Mouse (Mus musculus) neural tube, embryonic 13.5 days (tissue): ENCODE measurements around the gene Mep1a. TPM values are rescaled to one million over a fixed set of nuclear protein-coding genes. Genes with fewer than 3 reads are reported as not detected.
"Not testable (repeated sequence)": the region's sequence is repeated elsewhere in the genome, so short reads cannot be mapped to it uniquely, and the experiment has no call there.

Source experiments
- ATAC-seq: fragments of 200-750 bp; cut with Nextera tagmentation; 2 replicates; pipeline ENCODE4 v1.8.0; 2017; ENCODE audit warnings: low read depth, mild to moderate bottlenecking, moderate TSS enrichment, moderate library complexity
- H3K27ac ChIP-seq: fragments of 300-500 bp; sonication (generic); replicated peaks from 2 replicates; pipeline ENCODE4 v1.5.1; 2015; ENCODE audit warnings: moderate library complexity, mild to moderate bottlenecking, inconsistent platforms
- H3K27me3 ChIP-seq: fragments of 300-500 bp; sonication (generic); 2 replicates; pipeline ENCODE4 v1.6.1; 2015; ENCODE audit warnings: mild to moderate bottlenecking, inconsistent platforms
- H3K36me3 ChIP-seq: fragments of 300-500 bp; sonication (generic); 2 replicates; pipeline ENCODE4 v1.6.1; 2015; ENCODE audit warnings: mild to moderate bottlenecking, inconsistent platforms
- H3K4me1 ChIP-seq: fragments of 300-500 bp; sonication (generic); replicated peaks from 2 replicates; pipeline ENCODE4 v1.6.1; 2015; ENCODE audit warnings: inconsistent platforms
- H3K4me2 ChIP-seq: fragments of 300-500 bp; sonication (generic); 2 replicates; pipeline ENCODE4 v1.6.1; 2015; ENCODE audit warnings: inconsistent platforms, mild to moderate bottlenecking, moderate library complexity
- H3K4me3 ChIP-seq: fragments of 300-500 bp; sonication (generic); 2 replicates; pipeline ENCODE4 v1.5.1; 2015; ENCODE audit warnings: mild to moderate bottlenecking, inconsistent platforms
- H3K9ac ChIP-seq: fragments of 300-500 bp; sonication (generic); 2 replicates; pipeline ENCODE4 v1.6.1; 2015; ENCODE audit warnings: moderate library complexity, mild to moderate bottlenecking, inconsistent platforms
- H3K9me3 ChIP-seq: fragments of 300-500 bp; sonication (generic); 2 replicates; pipeline ENCODE4 v1.6.1; 2016; ENCODE audit warnings: inconsistent platforms
- WGBS: fragments of 180-500 bp; shearing (Covaris S2); methylation state at CpG from one replicate; pipeline ENCODE4 v1.1.7; 2015; 5-methylcytosine and 5-hydroxymethylcytosine counted together
- polyA plus RNA-seq: library from polyadenylated mRNA; unstranded; fragments of >200 nt; fragmentation: Nextera tagmentation; extraction: Ambion mirVana; gene quantifications from 2 replicates; pipeline ENCODE4 v1.2.1, GENCODE M21; 2015

Mep1a gene
- polyA plus RNA-seq: not detected in 2 replicates

GRCm38 (mm10) chr17:43502592-43502991, at the start of gene Mep1a:
TSS of gene Mep1a (minus strand) at chr17:43502812.
- Histone ChIP-seq H3K36me3 (no peaks in the 10 kb centered on the region), H3K27ac (no peak within 1 kb of the TSS), H3K4me1 (no peaks in the 10 kb centered on the region), H3K4me3 (no peak within 1 kb of the TSS), H3K4me2 (no peak within 1 kb of the TSS), H3K9me3 (no peaks in the 10 kb centered on the region), H3K9ac (no peak within 1 kb of the TSS), H3K27me3 (no peaks in the 10 kb centered on the region)
- WGBS: 83% methylated on average over 9 of the region's 9 CpGs
- ATAC-seq: no peak

GRCm38 (mm10) chr17:43551122-43551630, 48.6 kb upstream of the Mep1a start:
- no peak overlapping the region for H3K4me2 ChIP-seq
- ATAC-seq: no peak; the same call in 1 of the 2 replicates
- H3K27me3 ChIP-seq: no peaks in the 10 kb centered on the region
- H3K9ac ChIP-seq: no peak overlapping the region
- WGBS: 43% methylated on average over 3 of the region's 3 CpGs
- H3K4me3 ChIP-seq: no peak overlapping the region
- no peak overlapping the region for H3K27ac ChIP-seq
- no peaks in the 10 kb centered on the region for H3K4me1 ChIP-seq
- H3K9me3 ChIP-seq: no peaks in the 10 kb centered on the region
- no peaks in the 10 kb centered on the region for H3K36me3 ChIP-seq

GRCm38 (mm10) chr17:43544040-43544439, 41.4 kb upstream of the Mep1a start:
- 88% methylated on average over 4 of the region's 4 CpGs for whole genome bisulfite sequencing
- H3K4me3 ChIP-seq: no peak overlapping the region
- no peaks in the 10 kb centered on the region for H3K36me3 ChIP-seq
- no peaks in the 10 kb centered on the region for H3K4me1 ChIP-seq
- H3K9me3 ChIP-seq: no peaks in the 10 kb centered on the region
- H3K9ac ChIP-seq: no peak overlapping the region
- H3K27ac ChIP-seq: no peak overlapping the region
- H3K4me2 ChIP-seq: no peak overlapping the region
- ATAC-seq: no peak
- H3K27me3 ChIP-seq: no peaks in the 10 kb centered on the region

- no peaks in the 10 kb centered on the region for H3K36me3 ChIP-seq
- no peaks in the 10 kb centered on the region for H3K9me3 ChIP-seq
- no peak within 1 kb of the TSS for H3K4me2 ChIP-seq
- no peaks in the 10 kb centered on the region for H3K4me1 ChIP-seq
- no peak within 1 kb of the TSS for H3K27ac ChIP-seq
- no peak for ATAC-seq
- H3K4me3 ChIP-seq: no peak within 1 kb of the TSS
- WGBS: 82% methylated on average over 1 of the region's 1 CpGs
- H3K9ac ChIP-seq: no peak within 1 kb of the TSS
- H3K27me3 ChIP-seq: no peaks in the 10 kb centered on the region
These were observed 40.9 kb upstream of the Mep1a start, which contains the start of gene Ankrd66 for GRCm38 (mm10) chr17:43543539-43543938. TSS of gene Ankrd66 (minus strand) at chr17:43543639.

GRCm38 (mm10) chr17:43538767-43539166, 36.2 kb upstream of the Mep1a start:
- WGBS: 79% methylated on average over 3 of the region's 3 CpGs
- no peaks in the 10 kb centered on the region for H3K27me3 ChIP-seq
- no peak overlapping the region for H3K27ac ChIP-seq
- ATAC-seq: no peak
- H3K4me1 ChIP-seq: peaks cover 10% of the 10 kb centered on the region
- H3K9ac ChIP-seq: no peak overlapping the region
- H3K4me2 ChIP-seq: no peak overlapping the region
- no peak overlapping the region for H3K4me3 ChIP-seq
- no peaks in the 10 kb centered on the region for H3K36me3 ChIP-seq
- no peaks in the 10 kb centered on the region for H3K9me3 ChIP-seq

- H3K4me1 ChIP-seq, ATAC-seq, H3K27me3 ChIP-seq, H3K9me3 ChIP-seq, H3K9ac ChIP-seq, H3K27ac ChIP-seq, H3K4me3 ChIP-seq, H3K4me2 ChIP-seq, H3K36me3 ChIP-seq: not testable (repeated sequence)
- WGBS: 86% methylated on average over 6 of the region's 6 CpGs
These were observed 34.2 kb upstream of the Mep1a start for GRCm38 (mm10) chr17:43536841-43537240.

GRCm38 (mm10) chr17:43534362-43535222, 32.0 kb upstream of the Mep1a start:
- no peaks in the 10 kb centered on the region for H3K27me3 ChIP-seq
- H3K4me1 ChIP-seq: peaks cover 10% of the 10 kb centered on the region
- no peaks in the 10 kb centered on the region for H3K9me3 ChIP-seq
- ATAC-seq: peak; percentile 61
- 10% methylated on average over 23 of the region's 23 CpGs for WGBS
- H3K4me3 ChIP-seq: peak overlapping the region; percentile 18
- H3K27ac ChIP-seq: no peak overlapping the region
- peak overlapping the region; percentile 51 for H3K4me2 ChIP-seq
- no peak overlapping the region for H3K9ac ChIP-seq
- H3K36me3 ChIP-seq: no peaks in the 10 kb centered on the region

GRCm38 (mm10) chr17:43531192-43531591, 28.6 kb upstream of the Mep1a start:
- Histone ChIP-seq H3K4me3 (no peak overlapping the region), H3K9ac (no peak overlapping the region), H3K4me1 (peaks cover 10% of the 10 kb centered on the region), H3K27me3 (no peaks in the 10 kb centered on the region), H3K4me2 (no peak overlapping the region), H3K9me3 (no peaks in the 10 kb centered on the region; the same call in 1 of the 2 replicates), H3K36me3 (no peaks in the 10 kb centered on the region), H3K27ac (no peak overlapping the region)
- WGBS: 94% methylated on average over 4 of the region's 4 CpGs
- no peak for ATAC-seq

- 79% methylated on average over 2 of the region's 2 CpGs for WGBS
- no peak overlapping the region for H3K4me3 ChIP-seq
- no peak for ATAC-seq
These were observed 27.9 kb upstream of the Mep1a start for GRCm38 (mm10) chr17:43530507-43530906.

GRCm38 (mm10) chr17:43520166-43520565, 17.6 kb upstream of the Mep1a start:
- Histone ChIP-seq H3K27ac (no peak overlapping the region), H3K9me3 (no peaks in the 10 kb centered on the region), H3K27me3 (no peaks in the 10 kb centered on the region), H3K4me3 (no peak overlapping the region), H3K36me3 (no peaks in the 10 kb centered on the region), H3K9ac (no peak overlapping the region), H3K4me2 (no peak overlapping the region), H3K4me1 (no peaks in the 10 kb centered on the region)
- WGBS: 83% methylated on average over 3 of the region's 3 CpGs
- ATAC-seq: no peak

More at GRCm38 (mm10) chr17:43530507-43530906, 27.9 kb upstream of the Mep1a start:
- Histone ChIP-seq H3K27ac (no peak overlapping the region), H3K4me2 (no peak overlapping the region), H3K4me1 (peaks cover 10% of the 10 kb centered on the region), H3K9me3 (no peaks in the 10 kb centered on the region; the same call in 1 of the 2 replicates), H3K9ac (no peak overlapping the region), H3K27me3 (no peaks in the 10 kb centered on the region), H3K36me3 (no peaks in the 10 kb centered on the region)

- WGBS: 31% methylated on average over 18 of the region's 18 CpGs
- Histone ChIP-seq H3K27me3 (no peaks in the 10 kb centered on the region), H3K4me1 (no peaks in the 10 kb centered on the region), H3K36me3 (no peaks in the 10 kb centered on the region), H3K27ac (no peak overlapping the region), H3K4me3 (no peak overlapping the region), H3K9me3 (peaks cover 5% of the 10 kb centered on the region; the same call in 1 of the 2 replicates), H3K4me2 (peak overlapping the region; percentile 16; the same call in 1 of the 2 replicates), H3K9ac (no peak overlapping the region)
- peak; percentile 79 for ATAC-seq
These were observed 16.2 kb upstream of the Mep1a start for GRCm38 (mm10) chr17:43518644-43519409.

GRCm38 (mm10) chr17:43510782-43511181, 8.2 kb upstream of the Mep1a start:
- Histone ChIP-seq H3K4me3 (no peak overlapping the region), H3K4me2 (no peak overlapping the region), H3K27ac (no peak overlapping the region), H3K9ac (no peak overlapping the region), H3K36me3 (no peaks in the 10 kb centered on the region), H3K4me1 (no peaks in the 10 kb centered on the region), H3K27me3 (no peaks in the 10 kb centered on the region), H3K9me3 (peaks cover 5% of the 10 kb centered on the region; the same call in 1 of the 2 replicates)
- 35% methylated on average over 4 of the region's 4 CpGs for WGBS
- ATAC-seq: no peak
